Mouse (Mus musculus) adrenal gland, postnatal 4 days (tissue): ENCODE data around the gene Sf3a3. TPM values are rescaled to one million over a fixed set of nuclear protein-coding genes. Genes with fewer than 3 reads are reported as not detected.
"Not testable (repeated sequence)": the region's sequence is repeated elsewhere in the genome, so short reads cannot be mapped to it uniquely, and the experiment has no call there.

Experiments
- DNase-seq, 2 experiments: peaks; one replicate each; pipeline ENCODE4 v3.0.0; 2021 to 2022; ENCODE audit warnings: low spot score in 2 of 2, mixed read lengths in 2 of 2
- total RNA-seq, 2 experiments: library from RNA; stranded (reverse); gene quantifications; 2 replicates each; pipeline ENCODE4 v1.2.3; 2021

The Sf3a3 gene
- total RNA-seq, 2 experiments from 2014 or later = 58.4 to 62.7 TPM

- DNase-seq = no peak
These were observed 18.6 kb upstream of the Sf3a3 start for GRCm38 (mm10) chr4:124695786-124696516.

GRCm38 (mm10) chr4:124699791-124700190 is 14.8 kb upstream of the Sf3a3 start:
- DNase-seq = no peak

GRCm38 (mm10) chr4:124700248-124700971 is 14.2 kb upstream of the Sf3a3 start, which contains the start of gene Fhl3:
Fhl3 (plus strand) TSS chr4:124700701.
- DNase-seq = no peak

- no peak for DNase-seq
These were observed 13.3 kb upstream of the Sf3a3 start for GRCm38 (mm10) chr4:124701052-124701845.

GRCm38 (mm10) chr4:124701916-124702315 is 12.7 kb upstream of the Sf3a3 start:
- no peak for DNase-seq

- DNase-seq = no peak
These were observed 11.2 kb upstream of the Sf3a3 start for GRCm38 (mm10) chr4:124703406-124703805.

GRCm38 (mm10) chr4:124703881-124704796 is 10.4 kb upstream of the Sf3a3 start:
- DNase-seq = no peak

GRCm38 (mm10) chr4:124704797-124705474 is 9.6 kb upstream of the Sf3a3 start:
- no peak for DNase-seq

- DNase-seq = no peak
These were observed 8.8 kb upstream of the Sf3a3 start for GRCm38 (mm10) chr4:124705661-124706269.

GRCm38 (mm10) chr4:124707381-124708199 is 7.0 kb upstream of the Sf3a3 start:
- DNase-seq = not testable (repeated sequence)

GRCm38 (mm10) chr4:124708200-124708517 is 6.4 kb upstream of the Sf3a3 start:
- DNase-seq = not testable (repeated sequence)

- DNase-seq = peak; percentile 72 to 84
These were observed 5.8 kb upstream of the Sf3a3 start for GRCm38 (mm10) chr4:124708518-124709477.

GRCm38 (mm10) chr4:124709961-124710446 is 4.6 kb upstream of the Sf3a3 start:
- no peak for DNase-seq

- no peak for DNase-seq
These were observed 3.7 kb upstream of the Sf3a3 start for GRCm38 (mm10) chr4:124710776-124711291.

GRCm38 (mm10) chr4:124712618-124713017 is 2.0 kb upstream of the Sf3a3 start:
- DNase-seq = no peak

- DNase-seq = not testable (repeated sequence)
These were observed 726 bp upstream of the Sf3a3 start for GRCm38 (mm10) chr4:124713850-124714249.

GRCm38 (mm10) chr4:124719101-124719500 is 4.5 kb downstream of the Sf3a3 start:
- no peak for DNase-seq
